Mouse (Mus musculus) forebrain, embryonic 15.5 days (tissue): ENCODE results near the gene Slc25a18. TPM values are rescaled to one million over a fixed set of nuclear protein-coding genes. Genes with fewer than 3 reads are reported as not detected.

Experiments used
- ATAC-seq: fragments of 200-750 bp; cut with Nextera tagmentation; replicated peaks from 2 replicates; pipeline ENCODE4 v1.8.0; 2017; ENCODE audit warnings: mild to moderate bottlenecking, moderate TSS enrichment, moderate library complexity
- H3K27ac ChIP-seq: fragments of 300-500 bp; sonication (generic); replicated peaks from 2 replicates; pipeline ENCODE4 v1.5.1; 2015; ENCODE audit warnings: mild to moderate bottlenecking, inconsistent platforms
- H3K27me3 ChIP-seq: fragments of 300-500 bp; sonication (generic); 2 replicates; pipeline ENCODE4 v1.6.1; 2015; ENCODE audit warnings: inconsistent platforms
- H3K36me3 ChIP-seq: fragments of 300-500 bp; sonication (generic); 2 replicates; pipeline ENCODE4 v1.6.1; 2015; ENCODE audit warnings: mild to moderate bottlenecking, inconsistent platforms
- H3K4me1 ChIP-seq: fragments of 300-500 bp; sonication (generic); 2 replicates; pipeline ENCODE4 v1.6.1; 2015; ENCODE audit warnings: inconsistent platforms
- H3K4me2 ChIP-seq: fragments of 300-500 bp; sonication (generic); replicated peaks from 2 replicates; pipeline ENCODE4 v1.6.1; 2015; ENCODE audit warnings: mild to moderate bottlenecking, inconsistent platforms
- H3K4me3 ChIP-seq: fragments of 300-500 bp; sonication (generic); 2 replicates; pipeline ENCODE4 v1.5.1; 2015; ENCODE audit warnings: mild to moderate bottlenecking, inconsistent platforms
- H3K9ac ChIP-seq: fragments of 300-500 bp; sonication (generic); replicated peaks from 2 replicates; pipeline ENCODE4 v1.6.1; 2015; ENCODE audit warnings: mild to moderate bottlenecking, inconsistent platforms
- H3K9me3 ChIP-seq: fragments of 300-500 bp; sonication (generic); 2 replicates; pipeline ENCODE4 v1.6.1; 2016; ENCODE audit warnings: inconsistent platforms
- WGBS: fragments of 180-500 bp; shearing (Covaris S2); methylation state at CpG from one replicate; pipeline ENCODE4 v1.1.7; 2015; ENCODE audit warnings: mixed read lengths; 5-methylcytosine and 5-hydroxymethylcytosine counted together
- polyA plus RNA-seq: library from polyadenylated mRNA; unstranded; fragments of >200 nt; fragmentation: Nextera tagmentation; extraction: Ambion mirVana; gene quantifications from 2 replicates; pipeline ENCODE4 v1.2.1, GENCODE M21; 2015

Slc25a18 gene
- polyA plus RNA-seq, 1 experiment from 2014 or later, result 3.2 TPM

GRCm38 (mm10) chr6:120777533-120777932 is 4.2 kb downstream of the Slc25a18 start:
- Histone ChIP-seq H3K4me1 (peaks cover 20% of the 10 kb centered on the region), H3K4me3 (no peak overlapping the region), H3K9me3 (no peaks in the 10 kb centered on the region), H3K27ac (no peak overlapping the region), H3K27me3 (no peaks in the 10 kb centered on the region), H3K4me2 (no peak overlapping the region), H3K9ac (no peak overlapping the region), H3K36me3 (no peaks in the 10 kb centered on the region)
- ATAC-seq, result no peak
- WGBS, result 90% methylated on average over 9 of the region's 9 CpGs

DNA sequence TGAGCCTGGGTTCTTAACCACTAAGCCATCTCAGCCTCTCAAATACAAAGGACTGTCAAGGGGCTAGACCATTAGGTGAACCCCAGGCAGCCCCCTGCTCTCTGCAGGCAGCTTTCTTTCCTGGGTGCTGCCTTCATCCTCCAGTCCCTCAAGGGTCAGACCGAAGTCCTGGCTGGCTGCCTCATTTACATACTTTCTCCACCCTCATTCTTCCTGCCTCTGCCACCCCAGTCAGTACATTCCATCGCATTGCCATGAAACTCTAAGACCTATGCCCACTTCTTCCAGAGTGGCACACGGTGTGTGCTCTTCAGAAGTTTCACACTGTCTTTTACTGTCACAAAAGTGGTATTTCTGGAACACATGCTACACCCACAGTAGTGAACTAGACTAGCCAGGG is 4.8 kb downstream of the Slc25a18 start:
- Histone ChIP-seq H3K4me3 (no peak overlapping the region), H3K27me3 (no peaks in the 10 kb centered on the region), H3K9ac (no peak overlapping the region), H3K4me1 (peaks cover 13% of the 10 kb centered on the region), H3K9me3 (no peaks in the 10 kb centered on the region), H3K36me3 (no peaks in the 10 kb centered on the region), H3K27ac (no peak overlapping the region), H3K4me2 (no peak overlapping the region)
- WGBS, result 71% methylated on average over 3 of the region's 3 CpGs
- ATAC-seq, result no peak

DNA sequence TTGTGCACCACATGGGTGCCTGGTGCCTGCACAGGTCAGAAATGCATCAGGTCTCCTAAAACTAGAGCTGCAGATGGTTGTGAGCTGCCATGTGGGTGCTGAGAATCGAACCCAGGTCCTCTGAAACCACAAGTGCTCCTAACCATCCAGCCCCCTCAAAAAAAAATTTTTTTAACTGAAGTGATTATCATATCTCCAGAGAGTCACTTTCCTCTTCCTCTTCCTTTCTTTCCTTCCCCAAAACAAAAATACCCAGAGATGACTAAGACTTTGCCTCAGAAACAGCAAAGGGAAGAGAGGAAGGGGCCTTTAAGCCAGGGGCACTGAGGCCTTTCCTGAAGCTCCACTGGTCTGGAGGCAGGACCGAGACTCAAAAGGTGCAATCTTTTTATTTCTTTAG is 9.6 kb downstream of the Slc25a18 start:
- Histone ChIP-seq H3K4me1 (no peaks in the 10 kb centered on the region), H3K4me2 (no peak overlapping the region), H3K36me3 (no peaks in the 10 kb centered on the region), H3K4me3 (no peak overlapping the region), H3K9me3 (no peaks in the 10 kb centered on the region), H3K9ac (no peak overlapping the region), H3K27me3 (no peaks in the 10 kb centered on the region), H3K27ac (no peak overlapping the region)
- 90% methylated on average over 2 of the region's 2 CpGs for WGBS
- no peak for ATAC-seq

DNA sequence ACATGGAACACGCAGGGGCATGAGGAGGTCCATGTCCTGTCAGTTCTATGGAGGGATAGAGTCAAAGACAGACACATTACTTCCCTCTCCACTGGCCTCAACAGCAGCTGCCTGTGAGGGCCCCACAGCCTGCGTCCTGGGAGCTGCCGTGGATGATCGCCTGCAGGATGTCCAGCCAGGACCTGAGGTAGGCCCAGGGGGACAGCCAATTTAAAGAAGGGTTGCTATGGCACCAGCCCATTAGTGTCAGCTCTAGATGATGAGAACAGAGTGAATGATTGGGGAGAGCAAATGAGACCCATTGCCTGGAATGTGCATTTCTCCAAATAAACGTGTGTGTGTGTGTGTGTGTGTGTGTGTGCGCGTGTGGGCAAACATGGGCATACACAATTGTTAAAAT is 11.0 kb downstream of the Slc25a18 start:
- 45% methylated on average over 7 of the region's 7 CpGs for WGBS
- Histone ChIP-seq H3K4me1 (no peaks in the 10 kb centered on the region), H3K36me3 (peaks cover 3% of the 10 kb centered on the region; the same call in 1 of the 2 replicates), H3K27me3 (no peaks in the 10 kb centered on the region), H3K9me3 (no peaks in the 10 kb centered on the region), H3K9ac (no peak overlapping the region), H3K4me2 (no peak overlapping the region), H3K4me3 (no peak overlapping the region), H3K27ac (no peak overlapping the region)
- no peak for ATAC-seq

DNA sequence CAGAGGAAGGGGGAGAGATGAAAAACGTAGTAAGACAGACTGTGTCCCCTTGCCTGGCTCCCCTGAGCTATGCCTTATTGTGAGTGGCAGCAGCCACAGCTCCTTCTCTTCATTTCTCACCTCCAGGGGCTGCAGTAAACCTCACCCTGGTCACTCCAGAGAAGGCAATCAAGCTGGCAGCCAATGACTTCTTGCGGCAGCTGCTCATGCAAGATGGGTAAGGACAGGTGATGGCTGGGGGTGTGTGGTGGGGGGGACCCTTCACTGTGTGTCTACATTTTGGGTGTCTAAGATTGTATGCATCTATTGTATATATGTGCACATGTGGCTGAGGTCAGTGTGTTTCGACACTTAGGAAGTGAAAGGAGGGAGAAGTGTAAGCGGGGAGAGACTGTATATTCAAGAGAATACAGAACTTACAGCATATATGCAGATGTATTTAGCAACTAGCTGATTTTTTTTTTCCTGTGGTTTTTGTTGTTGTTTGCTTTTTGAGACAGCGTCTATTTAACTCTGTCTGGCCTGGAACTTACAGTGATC is 14.8 kb downstream of the Slc25a18 start:
- no peaks in the 10 kb centered on the region for H3K4me1 ChIP-seq
- H3K27me3 ChIP-seq, result no peaks in the 10 kb centered on the region
- H3K9ac ChIP-seq, result no peak overlapping the region
- no peak overlapping the region for H3K4me3 ChIP-seq
- ATAC-seq, result no peak
- H3K9me3 ChIP-seq, result no peaks in the 10 kb centered on the region
- peaks cover 16% of the 10 kb centered on the region for H3K36me3 ChIP-seq
- H3K27ac ChIP-seq, result no peak overlapping the region
- H3K4me2 ChIP-seq, result no peak overlapping the region
- 85% methylated on average over 5 of the region's 5 CpGs for WGBS

GRCm38 (mm10) chr6:120788904-120789303 is 15.5 kb downstream of the Slc25a18 start:
- Histone ChIP-seq H3K4me1 (no peaks in the 10 kb centered on the region), H3K27me3 (no peaks in the 10 kb centered on the region), H3K9me3 (no peaks in the 10 kb centered on the region), H3K9ac (no peak overlapping the region), H3K4me2 (no peak overlapping the region), H3K36me3 (peaks cover 24% of the 10 kb centered on the region), H3K4me3 (no peak overlapping the region), H3K27ac (no peak overlapping the region)
- no peak for ATAC-seq

DNA sequence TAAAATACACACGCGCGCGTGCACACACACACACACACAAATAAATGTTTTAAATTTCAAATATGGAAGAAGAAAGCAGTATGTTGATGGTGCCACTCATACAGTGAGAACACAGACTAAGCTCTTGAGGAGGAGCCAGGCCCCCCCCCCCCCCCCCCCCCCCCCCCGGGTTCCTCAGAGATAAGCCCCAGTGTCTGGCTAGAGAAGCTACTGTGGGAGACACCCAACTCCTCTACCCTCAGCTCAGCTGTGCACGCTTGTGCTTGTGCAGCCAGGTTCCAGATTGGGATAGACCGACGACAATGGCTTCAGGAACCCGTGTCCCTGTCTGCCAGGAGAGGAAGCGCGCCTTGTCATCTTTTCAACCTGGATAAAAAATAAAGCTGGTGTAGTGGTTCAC is 16.8 kb downstream of the Slc25a18 start:
- Histone ChIP-seq H3K27me3 (no peaks in the 10 kb centered on the region), H3K4me3 (no peak overlapping the region), H3K36me3 (peaks cover 32% of the 10 kb centered on the region), H3K27ac (no peak overlapping the region), H3K4me1 (no peaks in the 10 kb centered on the region), H3K4me2 (no peak overlapping the region), H3K9ac (no peak overlapping the region), H3K9me3 (no peaks in the 10 kb centered on the region)
- 82% methylated on average over 11 of the region's 11 CpGs for WGBS
- 0 out of 2 replicates have a peak, but pooled peaks have one; percentile 41 for ATAC-seq

DNA sequence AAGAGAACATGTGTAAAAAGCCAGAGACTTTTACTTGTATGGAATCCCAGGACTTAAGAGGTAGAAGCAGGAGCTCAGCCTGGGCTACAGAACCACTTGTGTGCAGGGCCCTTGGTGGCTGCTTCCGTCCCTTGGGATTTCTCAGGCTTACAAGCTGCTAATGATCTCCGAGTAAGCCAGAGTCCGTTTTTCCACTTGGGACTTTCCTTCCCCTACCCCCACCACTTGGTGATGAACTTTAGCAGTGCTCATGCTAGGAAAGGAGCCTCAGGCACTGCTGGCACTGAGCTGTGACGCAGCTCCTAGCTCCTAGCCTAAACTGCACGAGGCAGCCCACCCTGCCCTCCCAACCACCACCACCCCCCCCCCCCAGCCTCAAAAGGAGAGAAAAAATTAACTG is 17.3 kb downstream of the Slc25a18 start:
- H3K4me1 ChIP-seq, result no peaks in the 10 kb centered on the region
- peaks cover 36% of the 10 kb centered on the region for H3K36me3 ChIP-seq
- no peak overlapping the region for H3K4me2 ChIP-seq
- no peak overlapping the region for H3K9ac ChIP-seq
- no peaks in the 10 kb centered on the region for H3K9me3 ChIP-seq
- no peak for ATAC-seq
- H3K4me3 ChIP-seq, result no peak overlapping the region
- no peaks in the 10 kb centered on the region for H3K27me3 ChIP-seq
- H3K27ac ChIP-seq, result no peak overlapping the region
- 76% methylated on average over 5 of the region's 5 CpGs for WGBS

- Histone ChIP-seq H3K27me3 (no peaks in the 10 kb centered on the region), H3K9me3 (no peaks in the 10 kb centered on the region), H3K9ac (no peak overlapping the region), H3K4me1 (no peaks in the 10 kb centered on the region), H3K4me2 (no peak overlapping the region), H3K4me3 (no peak overlapping the region), H3K27ac (no peak overlapping the region), H3K36me3 (peaks cover 58% of the 10 kb centered on the region)
- ATAC-seq, result no peak
- 81% methylated on average over 8 of the region's 8 CpGs for WGBS
These were observed 19.6 kb downstream of the Slc25a18 start for GRCm38 (mm10) chr6:120792947-120793346.

DNA sequence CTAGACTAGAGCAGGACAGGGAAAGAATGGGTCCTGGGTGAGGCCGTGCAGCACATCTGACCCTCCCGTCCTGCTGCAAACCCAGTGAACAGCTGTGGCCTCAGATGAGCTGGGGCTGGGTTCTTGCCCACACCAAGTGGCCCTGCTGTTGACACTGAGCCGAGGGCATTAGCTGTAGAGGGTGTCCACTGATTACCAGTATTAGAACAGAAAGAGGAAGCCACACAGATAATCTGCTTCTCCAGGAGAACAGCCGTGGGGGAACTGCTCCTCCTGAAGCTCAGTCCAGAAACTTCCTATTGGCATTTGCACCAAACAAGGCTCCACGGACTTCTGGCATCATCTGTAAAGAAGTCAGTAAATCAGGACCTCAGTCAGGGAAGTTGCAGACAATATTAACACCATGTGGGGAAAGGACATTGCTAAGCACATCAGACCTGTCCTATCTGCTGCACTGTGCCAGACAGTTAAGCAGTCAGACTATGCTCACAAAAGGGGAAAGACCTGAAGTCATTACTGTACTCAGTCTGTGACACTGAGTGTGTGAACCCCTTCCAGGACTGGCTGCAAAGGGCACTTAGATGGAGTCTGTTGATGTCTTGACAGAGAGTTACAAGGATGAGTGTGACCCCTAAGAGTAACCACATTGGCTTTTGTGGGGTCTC is 22.2 kb downstream of the Slc25a18 start:
- no peak overlapping the region for H3K4me2 ChIP-seq
- no peak overlapping the region for H3K9ac ChIP-seq
- no peaks in the 10 kb centered on the region for H3K9me3 ChIP-seq
- H3K27ac ChIP-seq, result no peak overlapping the region
- no peaks in the 10 kb centered on the region for H3K27me3 ChIP-seq
- H3K4me3 ChIP-seq, result no peak overlapping the region
- no peak for ATAC-seq
- peaks cover 76% of the 10 kb centered on the region for H3K36me3 ChIP-seq
- H3K4me1 ChIP-seq, result no peaks in the 10 kb centered on the region
- 91% methylated on average over 5 of the region's 5 CpGs for WGBS

DNA sequence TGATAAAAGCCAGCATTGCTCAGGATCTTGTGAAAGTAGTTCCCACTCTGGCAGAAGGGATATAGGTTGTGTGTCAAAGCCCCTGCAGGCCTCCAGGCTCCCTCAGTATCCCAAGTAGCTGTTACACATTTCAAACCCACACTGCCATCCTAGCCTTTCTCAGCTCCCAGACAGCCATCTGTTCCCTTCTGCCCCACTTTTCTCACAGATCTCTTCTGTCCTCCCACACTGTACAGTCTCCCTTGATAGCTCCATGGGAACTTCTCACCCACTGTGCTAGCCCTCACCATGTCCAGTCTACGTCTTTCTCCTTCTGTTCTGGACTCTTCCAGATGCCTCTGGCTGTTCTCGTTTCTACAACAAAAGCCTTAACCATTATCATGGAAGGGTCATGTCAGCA is 22.7 kb downstream of the Slc25a18 start:
- Histone ChIP-seq H3K27ac (no peak overlapping the region), H3K36me3 (peaks cover 81% of the 10 kb centered on the region), H3K27me3 (no peaks in the 10 kb centered on the region), H3K4me1 (no peaks in the 10 kb centered on the region), H3K4me2 (no peak overlapping the region), H3K9me3 (no peaks in the 10 kb centered on the region), H3K9ac (no peak overlapping the region), H3K4me3 (no peak overlapping the region)
- ATAC-seq, result no peak
- 85% methylated on average over 2 of the region's 2 CpGs for WGBS

GRCm38 (mm10) chr6:120798019-120798418 is 24.6 kb downstream of the Slc25a18 start:
- ATAC-seq, result no peak
- no peak overlapping the region for H3K27ac ChIP-seq
- H3K4me3 ChIP-seq, result no peak overlapping the region
- no peak overlapping the region for H3K4me2 ChIP-seq
- peaks cover 82% of the 10 kb centered on the region for H3K36me3 ChIP-seq
- no peak overlapping the region for H3K9ac ChIP-seq
- H3K4me1 ChIP-seq, result no peaks in the 10 kb centered on the region
- H3K27me3 ChIP-seq, result no peaks in the 10 kb centered on the region
- H3K9me3 ChIP-seq, result no peaks in the 10 kb centered on the region
- WGBS, result 89% methylated on average over 7 of the region's 7 CpGs

GRCm38 (mm10) chr6:120798905-120799304 is 25.5 kb downstream of the Slc25a18 start:
- Histone ChIP-seq H3K9ac (no peak overlapping the region), H3K4me3 (no peak overlapping the region), H3K27ac (no peak overlapping the region), H3K9me3 (no peaks in the 10 kb centered on the region), H3K36me3 (peaks cover 82% of the 10 kb centered on the region), H3K4me2 (no peak overlapping the region), H3K27me3 (no peaks in the 10 kb centered on the region), H3K4me1 (no peaks in the 10 kb centered on the region)
- WGBS, result 96% methylated on average over 4 of the region's 4 CpGs
- ATAC-seq, result no peak
